Mouse (Mus musculus) common myeloid progenitor, adult 5-6 weeks (primary cell): ENCODE data around the gene Bcl2a1d. TPM values are rescaled to one million over a fixed set of nuclear protein-coding genes. Genes with fewer than 3 reads are reported as not detected.
A peak's percentile ranks its signal among the peaks of the same experiment; 100 is the strongest.
"Not testable (repeated sequence)": the region's sequence is repeated elsewhere in the genome, so short reads cannot be mapped to it uniquely, and the experiment has no call there.

Experiments
- ATAC-seq: replicated peaks from 2 replicates; pipeline ENCODE4 v1.8.0; 2016; ENCODE audit warnings: low read depth, mild to moderate bottlenecking, moderate TSS enrichment, inconsistent platforms; ENCODE audit not compliant: poor library complexity, severe bottlenecking
- total RNA-seq: library from RNA; stranded (forward); fragments of 200-1000, 187-1606 nt; gene quantifications from 2 replicates; pipeline ENCODE4 v1.2.3, GENCODE M21; 2017

Gene Bcl2a1d
- total RNA-seq = not detected in 2 replicates

GRCm38 (mm10) chr9:88731728-88732127 is at the start of gene Bcl2a1d:
Gene Bcl2a1d, minus strand, starts transcription at chr9:88731914.
- ATAC-seq = peak; percentile 73

- ATAC-seq = not testable (repeated sequence)
Measured at GRCm38 (mm10) chr9:88770239-88770638, 38.5 kb upstream of the Bcl2a1d start.

- not testable (repeated sequence) for ATAC-seq
Measured at GRCm38 (mm10) chr9:88769470-88769869, 37.8 kb upstream of the Bcl2a1d start.

GRCm38 (mm10) chr9:88746687-88747086 is 15.0 kb upstream of the Bcl2a1d start:
- ATAC-seq = peak; percentile 97

GRCm38 (mm10) chr9:88746046-88746445 is 14.3 kb upstream of the Bcl2a1d start:
- ATAC-seq = not testable (repeated sequence)

GRCm38 (mm10) chr9:88735289-88735688 is 3.6 kb upstream of the Bcl2a1d start:
- ATAC-seq = peak; percentile 80

- not testable (repeated sequence) for ATAC-seq
Measured at GRCm38 (mm10) chr9:88733182-88733581, 1.5 kb upstream of the Bcl2a1d start.

GRCm38 (mm10) chr9:88732334-88732733 is 620 bp upstream of the Bcl2a1d start:
- peak; percentile 21; the same call in 1 of the 2 replicates for ATAC-seq

GRCm38 (mm10) chr9:88728311-88728710 is 3.4 kb downstream of the Bcl2a1d start:
- not testable (repeated sequence) for ATAC-seq

- not testable (repeated sequence) for ATAC-seq
Measured at GRCm38 (mm10) chr9:88721628-88722027, 10.1 kb downstream of the Bcl2a1d start.

GRCm38 (mm10) chr9:88719989-88720537 is 11.7 kb downstream of the Bcl2a1d start, which contains the start of gene Mthfsl:
Gene Mthfsl, minus strand, starts transcription at chr9:88720296.
- peak; percentile 59 for ATAC-seq

GRCm38 (mm10) chr9:88719073-88719921 is 12.4 kb downstream of the Bcl2a1d start:
- peak; percentile 85 for ATAC-seq

- not testable (repeated sequence) for ATAC-seq
Measured at GRCm38 (mm10) chr9:88718593-88718992, 13.1 kb downstream of the Bcl2a1d start.

- ATAC-seq = peak; percentile 59
Measured at GRCm38 (mm10) chr9:88718140-88718539, 13.6 kb downstream of the Bcl2a1d start.

GRCm38 (mm10) chr9:88714515-88714914 is 17.2 kb downstream of the Bcl2a1d start:
- ATAC-seq = not testable (repeated sequence)

GRCm38 (mm10) chr9:88712164-88712749 is 19.5 kb downstream of the Bcl2a1d start:
- ATAC-seq = not testable (repeated sequence)

- not testable (repeated sequence) for ATAC-seq
Measured at GRCm38 (mm10) chr9:88710910-88711438, 20.7 kb downstream of the Bcl2a1d start.

GRCm38 (mm10) chr9:88710439-88710838 is 21.3 kb downstream of the Bcl2a1d start:
- ATAC-seq = not testable (repeated sequence)

- peak; percentile 52 for ATAC-seq
Measured at GRCm38 (mm10) chr9:88709794-88710193, 21.9 kb downstream of the Bcl2a1d start.

- no peak for ATAC-seq
Measured at GRCm38 (mm10) chr9:88709304-88709703, 22.4 kb downstream of the Bcl2a1d start.
